Mouse (Mus musculus) kidney, adult 18-20 months (tissue): ENCODE data around the gene B3galt4.
"Not testable (repeated sequence)": the region's sequence is repeated elsewhere in the genome, so short reads cannot be mapped to it uniquely, and the experiment has no call there.

Experiments used
- DNase-seq: peaks from one replicate; pipeline ENCODE4 v3.0.0; 2021

Gene B3galt4

GRCm38 (mm10) chr17:33965846-33966550, 14.7 kb upstream of the B3galt4 start:
- DNase-seq: no peak

DNA sequence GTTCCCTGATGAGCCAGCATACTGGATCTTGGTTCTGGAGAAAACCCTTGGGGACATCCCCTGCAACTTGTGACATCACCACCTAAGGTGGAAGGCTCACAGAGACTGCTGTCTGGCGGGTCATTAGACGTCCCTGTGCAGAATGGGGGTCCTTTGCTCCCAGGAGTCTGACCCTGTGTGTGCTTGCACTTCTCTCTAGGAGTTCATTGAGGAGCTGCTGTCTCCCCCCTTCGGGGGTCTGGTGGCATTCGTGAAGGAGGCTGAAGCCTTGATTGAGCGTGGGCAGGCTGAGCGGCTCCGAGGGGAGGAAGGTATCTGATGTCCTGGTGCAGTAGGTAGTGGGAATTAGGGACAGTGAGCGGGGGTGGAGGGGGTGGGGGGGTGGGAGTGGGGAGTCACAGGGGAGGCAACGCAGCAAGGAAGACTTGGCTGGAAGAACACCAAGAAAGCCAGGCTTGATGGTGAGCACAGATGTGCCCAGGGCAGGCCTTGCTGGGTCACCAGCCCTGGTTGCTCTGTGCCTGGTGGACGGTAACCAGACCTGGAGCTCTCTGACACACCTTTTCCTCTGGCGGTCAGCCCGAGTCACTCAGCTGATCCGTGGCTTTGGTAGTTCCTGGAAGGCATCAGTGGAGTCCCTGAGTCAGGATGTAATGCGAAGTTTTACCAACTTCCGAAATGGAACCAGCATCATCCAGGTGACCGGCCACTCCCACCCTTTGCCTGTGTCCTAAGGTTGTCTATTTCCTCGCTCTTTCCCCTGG, 14.0 kb upstream of the B3galt4 start:
- DNase-seq: no peak

GRCm38 (mm10) chr17:33962876-33963275, 11.6 kb upstream of the B3galt4 start:
- DNase-seq: no peak

- no peak for DNase-seq
These were observed 8.7 kb upstream of the B3galt4 start for GRCm38 (mm10) chr17:33959948-33960347.

GRCm38 (mm10) chr17:33959135-33959534, 7.8 kb upstream of the B3galt4 start:
- no peak for DNase-seq

- DNase-seq: no peak
These were observed 7.2 kb upstream of the B3galt4 start for GRCm38 (mm10) chr17:33958451-33958850.

GRCm38 (mm10) chr17:33957493-33957892, 6.2 kb upstream of the B3galt4 start:
- no peak for DNase-seq

DNA sequence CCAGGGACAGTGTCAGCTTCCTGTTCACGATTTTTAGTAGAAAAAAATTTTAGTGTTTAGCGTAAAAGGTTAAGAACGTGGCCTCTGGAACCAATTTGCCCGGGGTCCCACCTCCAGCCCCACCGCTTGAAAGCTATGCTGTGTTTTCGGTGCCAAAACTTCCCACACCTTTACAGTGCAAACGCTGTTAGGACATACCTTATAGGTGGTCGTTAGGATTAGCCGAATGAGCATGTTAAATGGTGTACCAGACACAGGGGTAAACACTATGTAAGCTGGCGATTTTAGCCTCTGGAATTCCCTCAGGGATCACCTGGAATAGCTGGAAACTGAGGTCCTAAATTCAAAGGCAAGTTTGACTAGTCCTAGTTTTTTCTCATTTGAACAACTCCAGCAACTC, 5.0 kb upstream of the B3galt4 start:
- DNase-seq: no peak

GRCm38 (mm10) chr17:33955555-33956214, 4.4 kb upstream of the B3galt4 start, which contains the start of the genes Vps52 and Rps18:
Gene Vps52, plus strand, starts transcription at chr17:33955812.
Gene Rps18, minus strand, starts transcription at chr17:33956001.
- DNase-seq: peak; percentile 95

DNA sequence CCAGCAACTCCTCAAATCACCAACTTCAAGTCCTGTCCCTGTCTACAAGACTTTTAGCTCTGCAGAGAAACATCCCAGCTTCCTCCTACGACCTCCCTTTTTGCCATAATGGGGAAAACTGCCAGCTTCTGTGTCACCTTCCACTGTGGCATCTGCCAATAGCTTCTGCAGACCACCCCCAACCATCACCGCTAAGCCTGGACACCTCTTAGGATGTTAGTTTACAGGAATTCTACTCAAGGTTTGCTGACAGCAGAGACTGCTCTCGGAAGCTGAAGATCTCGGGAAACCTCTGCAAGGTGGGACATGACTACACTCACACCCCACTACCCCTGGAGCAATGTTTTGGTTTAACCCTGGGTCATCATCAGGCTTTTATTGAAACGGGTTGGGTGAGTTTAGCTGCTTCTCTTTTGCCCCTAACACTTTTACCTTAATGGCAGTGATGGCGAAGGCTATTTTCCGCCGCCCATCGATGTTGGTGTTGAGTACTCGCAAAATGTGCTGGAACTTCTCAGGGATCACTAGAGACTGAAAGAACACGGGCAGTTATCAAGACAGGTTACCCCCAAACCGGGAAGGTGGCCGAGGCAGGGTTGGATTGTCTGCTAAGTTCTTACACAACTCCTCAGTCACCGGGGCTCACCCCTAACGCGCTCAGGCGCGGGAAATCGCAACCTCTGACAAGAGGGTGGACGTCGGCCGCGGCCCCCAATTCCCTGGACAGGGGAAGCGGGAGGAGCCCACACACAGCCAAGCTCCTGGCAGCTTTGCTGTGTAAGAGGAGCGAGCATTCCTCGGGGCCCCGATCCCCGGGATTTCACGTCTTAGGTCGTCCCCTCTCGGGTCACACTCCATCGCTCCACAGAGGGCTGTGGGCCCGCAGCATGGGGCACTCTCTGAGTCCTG, 3.6 kb upstream of the B3galt4 start:
- no peak for DNase-seq

- no peak for DNase-seq
These were observed 2.8 kb upstream of the B3galt4 start for GRCm38 (mm10) chr17:33953961-33954565.

GRCm38 (mm10) chr17:33953310-33953709, 2.0 kb upstream of the B3galt4 start:
- DNase-seq: no peak

- DNase-seq: no peak
These were observed 1.6 kb upstream of the B3galt4 start for GRCm38 (mm10) chr17:33952879-33953278.

GRCm38 (mm10) chr17:33952015-33952414, 727 bp upstream of the B3galt4 start:
- DNase-seq: not testable (repeated sequence)

- DNase-seq: no peak
These were observed 1.1 kb downstream of the B3galt4 start for GRCm38 (mm10) chr17:33950131-33950625.

GRCm38 (mm10) chr17:33948905-33949537, 2.3 kb downstream of the B3galt4 start:
- no peak for DNase-seq

DNA sequence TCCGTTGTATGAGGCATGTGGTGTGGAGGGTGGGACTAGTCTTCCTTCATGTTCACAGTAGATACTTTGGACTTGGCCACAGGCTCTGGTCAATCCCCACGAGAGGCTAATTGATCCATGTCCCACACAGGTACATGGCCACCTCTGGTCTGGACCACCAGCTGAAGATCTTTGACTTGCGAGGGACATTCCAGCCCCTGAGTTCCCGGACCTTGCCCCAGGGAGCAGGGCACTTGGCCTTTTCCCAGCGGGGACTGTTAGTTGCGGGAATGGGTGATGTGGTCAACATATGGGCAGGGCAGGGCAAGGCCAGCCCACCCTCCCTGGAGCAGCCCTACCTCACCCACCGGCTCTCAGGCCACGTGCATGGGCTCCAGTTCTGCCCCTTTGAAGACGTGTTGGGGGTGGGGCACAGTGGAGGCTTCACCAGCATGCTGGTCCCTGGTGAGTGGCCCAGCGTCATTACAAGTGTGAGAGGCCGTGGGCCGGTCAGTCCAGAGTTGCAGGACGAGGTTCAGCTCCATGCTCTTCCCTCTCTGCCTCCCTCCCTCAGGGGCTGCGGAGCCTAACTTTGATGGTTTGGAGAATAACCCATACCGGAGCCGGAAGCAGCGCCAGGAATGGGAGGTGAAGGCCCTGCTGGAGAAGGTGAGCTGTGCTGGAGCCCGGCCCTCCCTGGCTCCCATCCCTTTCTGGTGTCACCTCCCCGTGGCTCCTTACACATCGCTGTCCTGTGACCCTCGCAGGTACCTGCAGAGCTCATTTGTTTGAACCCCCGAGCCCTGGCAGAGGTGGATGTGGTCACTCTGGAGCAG, 3.0 kb downstream of the B3galt4 start:
- no peak for DNase-seq

DNA sequence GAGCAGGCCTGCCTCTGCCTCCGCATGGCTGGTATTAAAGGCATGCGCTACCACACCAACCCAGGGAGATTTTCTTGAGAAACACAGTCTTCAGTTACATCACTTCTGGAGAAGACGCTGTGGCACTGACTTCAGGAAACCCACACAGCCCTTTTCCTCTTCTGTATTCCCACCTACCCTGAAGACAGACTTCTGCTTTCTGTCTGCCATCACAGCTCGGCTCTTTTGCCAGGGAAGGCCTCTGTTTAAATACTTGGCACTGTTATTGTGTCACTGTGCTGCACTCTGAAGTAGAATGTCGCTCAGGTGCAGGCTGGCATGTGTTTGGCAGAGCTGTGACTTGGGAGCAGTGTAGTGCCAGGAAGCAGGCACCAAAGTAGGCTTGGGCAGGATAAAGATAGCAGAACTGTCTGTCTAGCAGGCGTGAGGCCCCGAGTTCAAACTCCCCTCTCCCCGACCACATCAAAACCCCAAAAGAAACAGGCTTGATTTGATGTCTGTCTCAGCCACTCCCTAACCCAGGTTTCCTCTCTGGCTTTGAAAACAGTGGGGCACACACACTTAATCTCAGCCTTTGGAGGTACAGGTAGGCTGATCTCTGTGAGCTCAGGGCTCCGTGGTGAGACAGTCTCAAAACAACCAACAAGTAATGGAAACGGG, 3.7 kb downstream of the B3galt4 start:
- DNase-seq: no peak

GRCm38 (mm10) chr17:33943454-33943853, 7.8 kb downstream of the B3galt4 start:
- DNase-seq: no peak

- DNase-seq: no peak
These were observed 9.9 kb downstream of the B3galt4 start for GRCm38 (mm10) chr17:33941381-33941780.
